Mouse (Mus musculus) cerebellum, adult (tissue): ENCODE results near the gene Klf11.

Experiments
- ATAC-seq: cut with Nextera tagmentation; 2 replicates; pipeline ENCODE4 v1.9.2; 2017; ENCODE audit warnings: mild to moderate bottlenecking, moderate library complexity, mixed read lengths; ENCODE audit not compliant: insufficient number of reproducible peaks, low FRiP score, low TSS enrichment

Gene Klf11

DNA sequence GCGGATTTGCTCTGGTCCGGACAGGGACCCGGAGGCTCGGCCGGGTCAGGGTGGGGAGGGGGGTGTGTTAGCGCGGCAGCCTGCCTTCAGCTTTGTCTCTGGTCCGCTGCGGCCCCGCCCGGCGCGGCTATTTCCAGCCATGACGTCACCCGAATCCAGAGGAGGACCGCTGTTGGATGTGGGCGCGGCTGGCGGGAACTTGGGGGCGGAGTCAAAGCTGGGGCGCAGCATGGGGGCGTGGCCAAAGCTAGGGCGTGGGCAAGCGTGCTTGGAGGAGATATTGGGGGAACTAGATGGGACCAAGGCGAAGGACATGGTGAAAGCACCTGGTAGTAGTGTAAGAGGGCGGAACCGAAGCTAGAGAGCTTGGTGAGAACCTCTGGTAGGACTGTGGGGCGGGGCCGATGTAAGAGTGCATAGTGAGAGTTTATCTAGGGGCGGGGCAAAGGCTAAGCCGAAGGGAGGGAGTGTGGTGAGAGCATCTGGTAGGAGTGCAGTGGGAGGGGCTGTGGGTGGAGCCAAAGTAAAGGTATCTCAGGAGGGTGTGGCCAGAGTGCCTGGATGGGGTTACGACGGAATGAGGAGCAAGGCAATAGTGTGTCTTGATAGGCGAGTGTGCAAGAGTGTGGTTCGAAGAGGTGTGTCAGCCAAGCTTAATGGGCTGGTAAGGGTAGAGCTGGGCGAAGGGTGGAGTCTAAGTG lies 718 bp downstream of the Klf11 start:
- ATAC-seq, result peak; percentile 55

DNA sequence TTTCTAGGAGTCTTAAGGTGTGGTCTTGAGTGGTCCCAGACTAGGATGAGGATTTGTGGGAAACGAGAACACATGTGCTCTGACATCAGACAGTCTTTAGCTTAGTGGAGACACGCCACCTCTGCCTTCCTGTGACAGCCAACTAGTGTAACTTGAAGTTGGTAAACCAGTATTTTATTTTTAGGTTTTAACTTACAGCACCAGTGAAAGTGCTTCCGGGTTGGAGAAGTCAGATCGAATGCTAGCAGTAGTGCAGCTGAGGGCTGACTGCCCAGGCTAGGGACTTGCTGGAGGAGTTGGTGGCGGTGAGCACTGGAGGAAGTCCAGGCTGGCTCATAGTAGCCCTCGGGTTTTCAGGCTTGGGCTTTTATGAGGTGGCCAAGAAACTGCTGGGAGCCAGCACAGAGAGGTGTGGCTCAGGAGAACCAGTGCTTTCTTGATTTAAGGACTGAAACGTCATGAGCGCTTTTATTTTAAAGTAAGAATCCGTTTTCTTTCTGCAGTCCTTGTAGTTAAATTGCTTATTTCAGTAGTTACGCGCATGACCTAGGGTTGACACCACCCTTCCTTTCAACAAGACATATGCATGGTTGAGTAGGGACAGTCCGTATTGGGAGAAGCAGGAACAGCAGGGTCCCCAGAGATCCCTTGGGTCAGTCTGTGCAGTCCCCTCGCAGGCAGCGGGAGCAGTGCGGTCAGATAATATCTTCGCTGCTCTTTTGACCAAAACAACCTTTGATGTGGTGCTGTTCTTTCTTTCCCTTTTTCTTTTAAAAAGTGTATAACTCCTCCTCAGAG lies 3.2 kb downstream of the Klf11 start:
- no peak for ATAC-seq

DNA sequence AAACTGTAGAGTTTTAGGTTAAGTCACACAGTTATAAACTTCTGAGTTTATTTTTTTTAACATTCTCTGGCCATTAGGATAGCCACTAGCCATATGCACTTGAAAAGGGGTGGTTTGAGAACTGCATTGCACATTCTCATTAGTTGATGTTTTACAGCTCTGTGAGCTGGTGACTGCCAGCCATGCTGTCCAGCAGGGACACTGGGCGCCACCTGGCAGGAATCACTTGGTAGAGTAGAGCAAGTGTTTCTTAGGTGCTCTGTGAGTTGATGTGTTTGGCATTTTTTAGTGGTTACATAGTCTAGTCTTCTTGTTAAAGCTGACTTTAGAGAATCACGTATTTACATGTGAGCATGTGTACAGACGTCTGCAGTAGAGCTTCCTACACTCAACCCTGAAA lies 5.4 kb downstream of the Klf11 start:
- ATAC-seq, result no peak

DNA sequence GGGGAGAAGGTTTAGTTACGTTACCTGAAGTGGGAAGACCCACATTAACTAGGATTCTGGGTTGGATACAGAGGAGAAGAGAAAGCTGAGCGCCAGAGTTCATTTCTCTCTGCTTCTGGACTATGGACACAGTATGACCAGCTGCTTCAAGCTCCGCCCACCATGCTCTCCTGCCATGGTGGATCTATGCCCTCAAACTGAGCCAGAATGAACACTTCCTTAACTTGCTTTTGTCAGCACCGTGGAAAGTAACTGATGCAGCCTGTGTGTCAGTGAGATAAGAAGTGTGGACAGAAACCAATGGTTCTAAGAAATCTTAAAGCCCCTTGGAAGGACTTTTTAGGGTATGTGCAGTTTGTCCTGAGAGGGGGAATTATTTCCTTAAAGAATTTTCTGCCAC lies 7.9 kb downstream of the Klf11 start:
- no peak for ATAC-seq

DNA sequence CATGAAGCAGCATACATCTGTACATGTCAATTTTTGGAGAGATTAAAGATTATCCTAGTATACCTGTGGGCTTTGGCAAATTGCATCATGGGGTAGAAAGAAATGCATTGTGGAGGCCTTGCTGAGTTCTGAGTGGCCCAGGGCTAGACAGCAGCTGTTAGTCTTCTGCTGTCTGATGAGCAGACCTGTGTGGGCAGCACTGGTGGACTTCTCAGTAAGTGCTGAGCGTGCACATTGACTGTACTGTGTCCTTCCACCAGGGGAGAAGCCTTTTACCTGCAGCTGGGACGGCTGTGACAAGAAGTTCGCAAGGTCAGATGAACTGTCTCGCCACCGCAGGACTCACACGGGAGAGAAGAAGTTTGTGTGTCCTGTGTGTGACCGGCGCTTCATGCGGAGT lies 8.8 kb downstream of the Klf11 start:
- ATAC-seq, result no peak

DNA sequence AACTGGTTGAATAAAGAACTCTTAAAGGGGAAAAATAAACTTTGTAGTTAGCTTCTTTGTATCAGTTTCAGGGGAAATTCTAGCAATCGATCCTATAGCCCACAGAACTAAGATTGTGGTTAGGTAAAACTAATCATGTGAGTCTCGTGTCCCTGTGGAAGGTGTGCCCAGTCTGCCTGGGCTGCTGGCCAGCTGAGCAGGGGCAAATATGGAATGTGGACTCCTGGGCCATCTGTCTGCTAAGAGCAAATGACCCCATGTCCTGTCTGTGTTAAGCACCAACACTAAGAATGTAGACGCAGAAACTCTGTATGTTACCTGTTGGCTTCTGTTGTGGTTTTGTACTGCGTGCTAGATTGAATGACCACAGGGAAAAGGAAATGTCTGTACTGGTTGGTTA lies 10.0 kb downstream of the Klf11 start:
- ATAC-seq, result no peak

DNA sequence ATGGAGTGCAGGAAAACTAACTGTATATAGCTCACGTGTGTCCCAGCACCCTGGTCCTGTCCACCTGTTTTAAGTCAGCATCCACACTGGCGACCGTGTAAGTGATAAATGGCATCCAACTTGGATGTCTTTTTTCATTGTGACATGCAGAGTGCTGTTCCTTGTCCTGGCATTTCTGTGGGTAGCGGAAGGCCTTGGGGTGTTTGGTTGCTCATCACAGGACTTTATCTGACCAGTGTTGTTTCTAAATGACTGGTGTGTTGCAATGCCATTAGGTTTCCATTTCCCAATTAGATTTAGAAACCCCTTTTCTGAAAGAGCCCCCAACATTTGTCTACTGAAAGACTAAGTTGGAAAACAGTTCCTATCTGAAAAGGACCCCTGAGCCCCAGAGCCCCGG lies 11.1 kb downstream of the Klf11 start:
- ATAC-seq, result no peak

DNA sequence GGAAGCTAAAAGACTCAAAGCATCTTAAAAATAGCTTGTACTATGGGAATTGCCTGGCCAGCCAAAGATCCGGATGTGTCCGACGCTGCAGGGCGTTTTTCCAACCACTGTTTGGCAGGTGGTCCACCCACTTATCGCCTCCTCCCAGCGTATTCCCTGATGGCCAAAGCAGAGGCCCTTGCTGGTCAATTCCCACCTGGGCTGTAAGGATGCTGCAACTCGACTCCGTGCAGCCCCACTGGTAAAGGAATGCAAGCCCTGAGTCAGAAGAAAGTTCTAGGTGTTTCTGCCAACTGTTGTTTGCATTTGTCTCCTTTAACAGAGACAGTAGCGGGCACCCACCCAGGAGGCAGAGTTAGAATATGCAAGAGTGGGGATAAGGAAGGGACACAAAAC lies 29.0 kb downstream of the Klf11 start:
- ATAC-seq, result no peak

DNA sequence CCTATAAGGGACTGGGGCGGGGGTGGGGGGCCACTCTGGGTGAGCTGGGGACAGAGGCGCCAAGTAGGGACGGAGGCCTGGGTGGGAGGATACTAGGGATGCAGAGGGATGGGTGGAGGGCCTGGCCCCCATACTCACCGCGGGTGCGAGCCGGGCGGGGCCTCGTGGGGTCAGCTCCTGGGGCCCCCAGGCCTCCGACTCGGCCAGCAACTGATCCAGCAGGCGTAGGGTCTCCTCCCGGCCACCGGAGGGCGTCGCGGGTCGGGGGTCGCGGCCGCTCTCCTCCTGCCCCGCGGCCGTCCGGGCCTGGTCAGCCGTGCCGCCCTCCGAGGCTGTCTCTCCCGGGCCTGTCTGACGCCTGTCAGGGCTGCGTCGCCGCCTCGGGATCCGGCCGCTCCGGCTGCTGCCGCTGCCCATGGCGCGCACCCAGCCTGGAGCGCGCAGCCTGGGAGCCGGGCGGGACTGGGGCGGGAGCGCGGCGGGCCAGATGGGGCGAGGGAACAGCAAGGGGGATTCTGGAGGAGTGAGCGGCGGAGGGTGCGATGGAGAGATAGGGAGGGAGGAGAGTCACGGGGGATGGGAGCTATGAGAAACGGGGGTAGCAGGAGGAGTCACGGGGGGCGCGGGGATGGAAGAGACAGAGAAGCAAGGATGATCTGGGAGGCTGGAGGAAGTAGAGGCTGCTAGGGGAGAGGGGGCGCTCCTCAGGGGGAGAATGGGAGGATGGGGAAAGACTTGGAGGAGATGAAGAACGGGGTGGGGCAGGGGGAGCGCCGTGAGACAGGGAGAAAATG lies 29.6 kb downstream of the Klf11 start:
- 0 out of 2 replicates have a peak, but pooled peaks have one; percentile 38 for ATAC-seq

DNA sequence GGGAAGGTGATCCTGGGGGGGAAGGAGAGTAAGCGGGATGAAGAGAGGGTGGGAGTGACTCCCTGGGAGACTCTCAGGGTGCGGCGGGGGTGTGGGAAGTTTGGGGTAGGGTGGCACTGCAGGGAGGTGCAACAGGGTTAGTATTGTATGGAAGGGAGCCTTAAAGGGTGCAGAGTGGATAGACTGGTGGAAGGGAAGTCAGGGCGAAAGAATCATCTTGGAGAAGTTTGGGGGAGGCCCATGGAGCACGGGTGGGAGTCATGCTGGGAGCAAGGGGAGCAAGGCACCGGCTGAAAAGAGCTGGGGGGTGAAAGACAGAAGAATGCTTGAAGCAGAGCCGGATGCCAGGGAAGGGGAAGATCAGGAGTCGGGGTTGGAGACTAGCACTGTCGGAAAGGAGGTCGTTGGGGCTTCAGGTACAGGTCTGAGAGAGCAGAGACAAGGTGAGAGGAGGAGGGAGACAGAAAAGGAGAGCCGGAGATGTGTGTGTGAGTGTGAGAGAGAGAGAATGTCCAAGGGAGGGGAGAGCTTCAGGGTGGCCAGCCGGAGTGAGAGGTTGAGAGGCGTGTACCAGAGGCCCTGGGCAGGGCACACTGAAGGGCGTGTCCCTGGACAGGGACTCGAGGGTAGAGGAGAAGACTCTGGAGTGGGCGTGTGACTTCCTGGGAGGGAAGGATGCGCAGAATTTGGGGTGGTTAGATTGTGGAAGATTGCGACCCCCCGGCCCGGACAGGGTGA lies 30.4 kb downstream of the Klf11 start, which contains the start of gene Cys1:
Gene Cys1, minus strand, starts transcription at position 528 of the 738 bp plus-strand sequence.
- no peak for ATAC-seq

DNA sequence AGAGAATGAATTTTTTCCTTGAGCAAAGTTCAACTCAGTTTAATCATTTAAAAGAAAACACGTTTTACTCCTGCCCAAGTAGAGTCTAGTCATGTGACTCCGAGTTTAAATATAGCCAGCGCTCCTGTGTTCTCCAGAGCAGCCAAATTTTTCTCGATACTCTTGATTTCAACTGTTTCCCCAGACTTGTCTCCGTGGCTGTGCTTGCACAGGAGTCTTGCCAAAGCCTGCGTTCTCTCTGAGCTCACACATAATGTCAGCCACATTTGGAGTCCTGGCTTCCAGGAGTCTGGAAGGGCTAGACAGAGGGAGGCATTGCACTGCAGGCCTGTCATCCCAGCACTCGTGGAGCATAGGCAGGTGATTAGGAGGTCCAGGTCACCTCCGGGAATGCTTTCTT lies 31.5 kb downstream of the Klf11 start:
- no peak for ATAC-seq

DNA sequence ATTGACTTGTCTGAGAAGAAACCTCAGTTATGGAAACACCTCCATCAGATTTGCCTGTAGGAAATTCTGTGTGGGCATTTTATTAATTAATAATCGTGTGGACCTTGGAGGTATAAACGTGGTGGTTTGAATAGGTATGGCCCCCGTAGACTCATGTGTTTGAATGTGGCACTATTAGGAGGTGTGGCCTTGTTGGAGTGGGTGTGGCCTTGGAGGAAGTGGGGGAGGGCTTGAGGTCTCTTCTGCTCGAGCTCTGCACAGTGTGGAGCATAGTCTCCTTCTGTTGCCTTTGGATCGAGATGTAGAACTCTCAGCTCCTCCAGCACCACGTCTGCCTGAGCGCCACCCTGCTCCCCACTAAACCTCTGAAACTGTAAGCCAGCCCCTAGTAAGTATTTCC lies 32.4 kb downstream of the Klf11 start:
- no peak for ATAC-seq

DNA sequence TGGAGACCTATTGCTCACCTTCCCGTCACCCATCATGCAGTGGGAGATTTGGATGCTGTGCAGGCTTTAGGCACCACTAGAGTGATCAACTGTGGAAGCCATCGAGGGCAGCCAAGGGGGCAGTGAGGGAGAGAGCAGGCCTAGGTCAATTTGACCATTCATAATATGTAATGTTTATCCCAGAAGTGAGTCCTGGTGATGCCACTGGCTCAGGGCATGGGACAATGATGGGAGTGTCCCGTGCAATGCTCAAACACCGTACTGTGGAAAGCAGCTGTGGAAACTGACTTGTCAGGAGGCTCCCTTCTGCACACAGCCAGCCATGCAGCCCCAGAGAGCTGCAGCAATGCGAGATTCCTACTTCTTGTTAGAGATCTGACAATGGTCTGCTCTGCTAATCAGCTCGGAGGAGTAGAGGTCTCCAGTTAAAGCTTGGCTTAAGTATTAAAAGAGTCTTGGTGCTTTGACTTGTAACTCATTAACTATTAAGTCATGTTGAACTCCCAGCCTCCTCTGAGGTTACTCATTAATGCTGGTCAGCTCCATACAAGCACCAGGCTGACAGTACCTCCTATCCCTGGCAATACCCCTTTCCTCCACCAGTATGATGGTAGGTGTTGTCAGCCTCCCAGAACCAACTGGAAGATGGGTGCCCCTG lies 35.1 kb downstream of the Klf11 start:
- no peak for ATAC-seq

DNA sequence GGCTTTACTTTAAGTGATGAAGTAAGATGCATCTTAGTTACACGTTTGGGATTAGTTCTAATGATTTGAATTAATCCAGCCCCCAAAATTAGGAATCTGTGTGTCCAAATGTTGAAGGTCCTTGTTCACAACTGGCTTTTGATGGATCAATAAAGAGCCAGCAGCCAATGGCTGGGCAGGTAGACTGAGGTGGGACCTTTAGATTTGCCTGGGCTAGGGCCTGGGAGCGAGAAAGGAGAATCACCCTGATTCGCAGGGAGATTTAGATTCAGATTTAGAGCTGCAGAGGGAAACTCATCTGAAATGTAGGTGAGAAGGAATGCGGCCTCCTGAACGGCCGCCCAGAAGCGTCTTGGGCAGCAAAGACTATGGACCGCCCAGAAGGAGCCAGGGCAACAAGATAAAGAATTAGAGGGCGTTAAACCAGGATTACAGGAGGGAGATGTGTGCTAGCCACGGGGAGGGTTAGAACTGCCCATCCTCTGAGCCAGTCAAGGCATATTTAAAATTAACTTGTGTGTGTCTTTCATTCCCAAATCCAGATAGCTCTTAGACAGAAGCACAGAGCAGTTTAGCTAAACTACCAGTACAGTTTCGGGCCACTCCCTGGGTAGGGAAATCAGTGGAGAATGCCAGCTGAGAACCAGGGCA lies 35.7 kb downstream of the Klf11 start:
- no peak for ATAC-seq

DNA sequence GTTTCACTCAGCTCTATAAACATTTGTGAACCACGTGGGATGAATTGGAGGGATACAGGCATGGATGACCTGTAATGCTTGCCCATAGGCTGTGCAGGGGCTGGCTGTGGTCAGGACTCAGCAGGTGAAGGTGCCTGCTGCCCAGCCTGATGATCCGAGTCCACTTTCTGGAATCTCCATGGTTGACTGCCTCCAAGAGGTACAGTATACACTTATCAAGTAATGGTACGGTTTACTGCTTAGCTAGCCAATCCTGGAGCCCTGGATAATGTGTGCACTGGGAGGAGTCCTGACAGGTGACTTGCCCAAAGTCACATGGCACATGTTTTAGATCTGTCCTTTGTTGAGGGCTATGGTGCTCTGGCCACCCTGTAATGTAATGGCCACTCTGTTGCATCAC lies 39.3 kb downstream of the Klf11 start:
- ATAC-seq, result no peak

DNA sequence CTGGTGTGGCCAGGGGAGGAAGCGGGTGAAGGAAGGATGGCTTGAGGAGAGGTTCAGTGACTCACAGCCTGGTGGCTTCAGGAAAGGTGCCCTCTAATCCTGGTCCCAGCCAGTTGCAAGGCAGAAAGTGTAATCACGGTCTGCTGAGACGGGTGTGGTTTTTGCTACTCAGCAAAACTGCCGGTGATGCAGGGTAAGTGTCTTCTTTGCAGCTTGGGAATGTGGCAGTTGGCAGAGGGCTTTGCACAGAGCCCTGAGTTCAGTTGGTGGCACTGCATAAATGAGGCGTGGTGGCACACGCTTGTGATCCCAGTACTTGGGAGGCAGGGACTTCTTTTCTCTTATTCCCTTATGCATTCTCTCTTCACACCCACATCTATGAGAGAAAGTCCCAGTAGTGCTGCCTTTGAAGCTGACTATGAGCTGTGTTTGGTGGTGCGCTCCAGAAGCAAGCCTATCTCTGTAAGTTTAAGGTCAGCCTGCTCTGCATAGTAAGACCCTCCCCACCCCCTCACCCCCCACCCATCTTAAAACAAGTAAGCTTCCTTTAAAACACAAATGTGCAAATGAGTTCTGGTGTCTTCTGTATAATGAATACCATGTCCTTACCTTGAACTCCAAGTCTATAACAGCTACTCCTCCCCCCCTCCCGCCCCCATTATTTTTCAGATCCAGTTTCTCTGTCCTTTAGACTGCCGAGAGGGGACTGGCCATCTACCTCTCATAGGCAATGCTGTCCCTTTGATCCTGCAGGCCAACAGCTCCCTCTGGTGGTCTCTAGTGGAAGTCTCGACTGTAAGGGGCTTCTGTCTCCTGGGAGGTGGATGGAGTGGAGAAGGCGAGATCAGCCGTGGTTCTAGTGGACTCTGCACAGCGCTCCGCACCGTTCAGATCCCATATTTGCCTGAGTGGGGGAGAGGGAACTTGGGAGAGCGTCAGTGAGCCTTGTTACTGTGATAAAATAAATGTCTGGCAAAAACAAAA lies 45.7 kb downstream of the Klf11 start:
- ATAC-seq, result peak; percentile 83

DNA sequence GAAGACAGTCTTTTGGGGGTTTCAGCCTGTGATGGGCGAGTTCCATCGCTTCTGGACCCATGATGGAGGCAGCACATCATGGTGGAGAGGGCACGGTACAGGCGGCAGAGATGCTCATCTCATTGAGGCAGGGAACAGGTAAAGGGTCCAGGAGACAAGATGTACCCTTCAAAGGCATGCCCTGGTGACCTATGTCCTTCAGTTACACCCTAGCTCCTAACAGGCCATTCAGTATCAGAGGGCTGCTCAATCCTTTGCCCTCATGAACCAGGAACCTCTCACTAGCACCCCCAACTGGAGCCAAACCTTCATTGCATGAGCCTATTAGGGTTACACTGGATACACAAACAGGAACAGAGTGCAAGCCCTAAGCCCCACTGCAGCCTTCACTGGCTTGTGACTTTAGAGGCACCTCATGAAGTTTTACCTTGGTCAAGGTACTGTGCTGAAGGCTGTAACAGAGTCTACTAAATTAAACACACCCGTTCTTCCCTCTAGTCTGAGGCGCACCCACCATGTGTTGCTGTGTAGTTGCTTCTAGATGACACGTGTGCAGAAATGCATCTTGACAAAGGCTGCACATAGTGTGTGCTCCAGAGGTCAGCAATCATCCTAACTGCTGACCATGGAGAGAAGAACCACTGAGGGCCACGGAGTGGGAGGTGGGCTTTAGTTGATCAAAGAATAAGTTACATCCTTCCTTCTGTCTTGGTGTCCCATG lies 46.6 kb downstream of the Klf11 start:
- no peak for ATAC-seq

DNA sequence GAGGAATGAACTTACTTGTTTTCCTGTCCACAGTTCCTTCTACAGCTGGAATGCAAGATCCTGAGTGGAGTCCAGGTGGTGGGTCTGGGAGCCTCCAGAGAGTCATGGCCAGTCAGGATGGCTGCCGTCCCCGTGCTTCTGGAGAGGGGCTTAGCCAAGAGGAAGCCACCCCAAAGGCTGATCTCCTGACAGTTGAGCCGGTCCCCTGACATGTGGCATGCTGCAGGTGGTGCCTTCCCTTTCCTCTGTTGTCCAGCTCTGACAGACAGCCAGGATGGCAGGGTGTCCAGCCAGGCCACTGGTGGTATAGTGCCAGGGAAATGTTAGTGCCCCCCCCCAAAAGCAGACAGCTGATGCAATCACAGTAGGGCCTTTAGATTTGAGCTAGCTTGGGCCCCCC lies 47.4 kb downstream of the Klf11 start:
- 0 out of 2 replicates have a peak, but pooled peaks have one; percentile 36 for ATAC-seq
